Mouse (Mus musculus) thymus, adult 2 months (tissue): Measurements from ENCODE around the gene Lpgat1.

Experiments
- CTCF ChIP-seq: fragments of 200-500 bp; IDR thresholded peaks from 2 replicates; pipeline ENCODE4 v1.5.1; 2012; ENCODE audit warnings: mild to moderate bottlenecking, control low read depth, low read length, moderate library complexity, borderline replicate concordance; ENCODE audit not compliant: control insufficient read depth, poor library complexity, insufficient read depth; ENCODE audit errors: extremely low read depth
- POLR2A ChIP-seq: fragments of 200-500 bp; IDR thresholded peaks from 2 replicates; pipeline ENCODE4 v1.6.1; 2012; ENCODE audit warnings: mild to moderate bottlenecking, low read length, control low read depth, moderate library complexity; ENCODE audit not compliant: control insufficient read depth, poor library complexity, insufficient read depth; ENCODE audit errors: extremely low read depth

GRCm38 (mm10) chr1:191775116-191775515 is 57.5 kb downstream of the Lpgat1 start:
- TF ChIP-seq CTCF (no peak), POLR2A (no peak)
